Mouse (Mus musculus): ENCODE measurements around the gene Scn10a. TPM values are rescaled to one million over a fixed set of nuclear protein-coding genes. Genes with fewer than 3 reads are reported as not detected.
A peak's percentile ranks its signal among the peaks of the same experiment; 100 is the strongest.

Scn10a gene
- total and polyA plus RNA-seq, 3 experiments, result not detected

GRCm38 (mm10) chr9:119610563-119611166, 108.5 kb downstream of the Scn10a start:
- in situ Hi-C loops (cut with MboI; ENCODE audit: low pct_ligation_motif_present, low pct_unique_long_range_greater_than_20kb, low sequenced_read_pairs), result no loop called here
- no peak overlapping the region for H3K4me3 ChIP-seq (replicated peaks in 1 of 3; ENCODE audit: low read depth in 2 of 3, low read length in 2 of 3, poor library complexity in 1 of 3)
- TF ChIP-seq CHD1 (IDR thresholded peaks at IDR 0.05; ENCODE audit: low read depth, low read length), result no peak
- peak; percentile 95 for TF ChIP-seq ZMIZ1 (IDR thresholded peaks at IDR 0.05; ENCODE audit: low read depth, low read length)
- 0 out of 2 replicates have a peak, but pooled peaks have one; percentile 37 for TF ChIP-seq NELFE (IDR thresholded peaks at IDR 0.05; ENCODE audit: low read depth, low read length)
- TF ChIP-seq MAX (IDR thresholded peaks at IDR 0.05; ENCODE audit: low read length), result no peak
- TF ChIP-seq TBP (conservative IDR thresholded peaks at IDR 0.05; ENCODE audit: low read depth, low read length), result peak; percentile 93
- TF ChIP-seq POLR2A (IDR thresholded peaks at IDR 0.05; ENCODE audit: low read depth, low read length), result peak; percentile 75
- H3K36me3 ChIP-seq (replicated peaks in 1 of 2; ENCODE audit: control insufficient read depth in 1 of 2, insufficient read depth in 1 of 2, low read length in 1 of 2), result no peaks in the 10 kb centered on the region
- H3K4me2 ChIP-seq (ENCODE audit: insufficient read depth, low read depth, poor library complexity, severe bottlenecking), result no peak overlapping the region
- H3K4me1 ChIP-seq (ENCODE audit: control insufficient read depth in 1 of 2, insufficient read depth in 2 of 2), result peaks cover 0 to 2% of the 10 kb centered on the region in 2 experiments; a peak in 1 of 4 replicates
- no peaks in the 10 kb centered on the region for H3K79me2 ChIP-seq (replicated peaks; ENCODE audit: control insufficient read depth, extremely low read depth, insufficient read depth, poor library complexity, severe bottlenecking)
- no peak overlapping the region for H3K9ac ChIP-seq (ENCODE audit: insufficient read depth, low read depth)
- peaks cover 41% of the 10 kb centered on the region for H3K27me3 ChIP-seq (replicated peaks)
- dilution Hi-C loops (cut with MboI; ENCODE audit: extremely low pct_ligation_motif_present, extremely low pct_unique_long_range_greater_than_20kb, low sequenced_read_pairs), result no loop called here
- H3K27ac ChIP-seq (ENCODE audit: insufficient read depth, low read depth), result no peak overlapping the region
- DNase-seq (ENCODE audit: extremely low read depth), result peak; percentile 29
- no peaks in the 10 kb centered on the region for H3K9me3 ChIP-seq (replicated peaks; ENCODE audit: low read length)

- H3K36me3 ChIP-seq (replicated peaks in 1 of 2; ENCODE audit: control insufficient read depth in 1 of 2, insufficient read depth in 1 of 2, low read length in 1 of 2), result no peaks in the 10 kb centered on the region
- H3K27me3 ChIP-seq (replicated peaks), result peaks cover 18% of the 10 kb centered on the region
- DNase-seq (ENCODE audit: extremely low read depth), result no peak
- H3K4me2 ChIP-seq (ENCODE audit: insufficient read depth, low read depth, poor library complexity, severe bottlenecking), result no peak overlapping the region
- TF ChIP-seq USF1 (IDR thresholded peaks at IDR 0.05; ENCODE audit: low read depth, low read length) (no peak), MAFK (IDR thresholded peaks at IDR 0.05; ENCODE audit: insufficient replicate concordance, low read length) (peak; percentile 98)
- H3K4me3 ChIP-seq (replicated peaks in 1 of 3; ENCODE audit: low read depth in 2 of 3, low read length in 2 of 3, poor library complexity in 1 of 3), result no peak overlapping the region
- no peak overlapping the region for H3K9ac ChIP-seq (ENCODE audit: insufficient read depth, low read depth)
- H3K27ac ChIP-seq (ENCODE audit: insufficient read depth, low read depth), result no peak overlapping the region
- peaks cover 0 to 4% of the 10 kb centered on the region in 2 experiments; a peak in 2 of 4 replicates for H3K4me1 ChIP-seq (ENCODE audit: control insufficient read depth in 1 of 2, insufficient read depth in 2 of 2)
- dilution Hi-C loops (cut with MboI; ENCODE audit: extremely low pct_ligation_motif_present, extremely low pct_unique_long_range_greater_than_20kb, low sequenced_read_pairs), result no loop called here
- in situ Hi-C loops (cut with MboI; ENCODE audit: low pct_ligation_motif_present, low pct_unique_long_range_greater_than_20kb, low sequenced_read_pairs), result no loop called here
- no peaks in the 10 kb centered on the region for H3K9me3 ChIP-seq (replicated peaks; ENCODE audit: low read length)
- H3K79me2 ChIP-seq (replicated peaks; ENCODE audit: control insufficient read depth, extremely low read depth, insufficient read depth, poor library complexity, severe bottlenecking), result no peaks in the 10 kb centered on the region
These were observed 112.2 kb downstream of the Scn10a start for GRCm38 (mm10) chr9:119606906-119607305.

GRCm38 (mm10) chr9:119604607-119605006, 114.5 kb downstream of the Scn10a start:
- in situ Hi-C loops (cut with MboI; ENCODE audit: low pct_ligation_motif_present, low pct_unique_long_range_greater_than_20kb, low sequenced_read_pairs) (no loop called here), dilution Hi-C loops (cut with MboI; ENCODE audit: extremely low pct_ligation_motif_present, extremely low pct_unique_long_range_greater_than_20kb, low sequenced_read_pairs) (no loop called here)
- no peak overlapping the region for H3K4me2 ChIP-seq (ENCODE audit: insufficient read depth, low read depth, poor library complexity, severe bottlenecking)
- no peaks in the 10 kb centered on the region for H3K79me2 ChIP-seq (replicated peaks; ENCODE audit: control insufficient read depth, extremely low read depth, insufficient read depth, poor library complexity, severe bottlenecking)
- TF ChIP-seq USF1 (IDR thresholded peaks at IDR 0.05; ENCODE audit: low read depth, low read length) (no peak), MAZ (IDR thresholded peaks at IDR 0.05; ENCODE audit: low read depth, low read length) (no peak), MYC (IDR thresholded peaks at IDR 0.05; ENCODE audit: low read depth, low read length) (no peak), NELFE (IDR thresholded peaks at IDR 0.05; ENCODE audit: low read depth, low read length) (no peak), GABPA (IDR thresholded peaks at IDR 0.05; ENCODE audit: insufficient replicate concordance, low read depth, low read length) (no peak), ELF1 (IDR thresholded peaks at IDR 0.05; ENCODE audit: low read depth, low read length) (no peak), EP300 (IDR thresholded peaks at IDR 0.05; ENCODE audit: low read length) (no peak), JUN (IDR thresholded peaks at IDR 0.05; ENCODE audit: insufficient read depth, low read depth, low read length) (no peak), ZC3H11A (IDR thresholded peaks at IDR 0.05; ENCODE audit: low read depth, low read length) (no peak)
- H3K9ac ChIP-seq (ENCODE audit: insufficient read depth, low read depth), result no peak overlapping the region
- no peak overlapping the region for H3K4me3 ChIP-seq (replicated peaks in 1 of 3; ENCODE audit: low read depth in 2 of 3, low read length in 2 of 3, poor library complexity in 1 of 3)
- peaks cover 0 to 4% of the 10 kb centered on the region in 2 experiments; a peak in 2 of 4 replicates for H3K4me1 ChIP-seq (ENCODE audit: control insufficient read depth in 1 of 2, insufficient read depth in 2 of 2)
- peaks cover 12% of the 10 kb centered on the region for H3K27me3 ChIP-seq (replicated peaks)
- H3K27ac ChIP-seq (ENCODE audit: insufficient read depth, low read depth), result no peak overlapping the region
- peaks cover 6% of the 10 kb centered on the region for H3K9me3 ChIP-seq (replicated peaks; ENCODE audit: low read length)
- no peak for DNase-seq (ENCODE audit: extremely low read depth)
- H3K36me3 ChIP-seq (replicated peaks in 1 of 2; ENCODE audit: control insufficient read depth in 1 of 2, insufficient read depth in 1 of 2, low read length in 1 of 2), result no peaks in the 10 kb centered on the region
